Mouse (Mus musculus) forebrain, embryonic 11.5 days (tissue): Measurements from ENCODE around the gene Npcd. TPM values are rescaled to one million over a fixed set of nuclear protein-coding genes. Genes with fewer than 3 reads are reported as not detected.
A peak's percentile ranks its signal among the peaks of the same experiment; 100 is the strongest.

Source experiments
- ATAC-seq: fragments of 200-750 bp; cut with Nextera tagmentation; replicated peaks from 2 replicates; pipeline ENCODE4 v1.8.0; 2017; ENCODE audit warnings: moderate TSS enrichment; ENCODE audit not compliant: low FRiP score
- DNase-seq: peaks from one replicate; pipeline ENCODE4 v3.0.0-alpha.2; 2017; ENCODE audit warnings: low spot score
- H3K27ac ChIP-seq: fragments of 300-500 bp; sonication (generic); 2 replicates; pipeline ENCODE4 v1.5.1; 2014; ENCODE audit warnings: low read depth, low read length
- H3K27me3 ChIP-seq: fragments of 300-500 bp; sonication (generic); 2 replicates; pipeline ENCODE4 v1.6.1; 2014; ENCODE audit warnings: mild to moderate bottlenecking, low read length, mixed read lengths; ENCODE audit not compliant: control insufficient read depth, insufficient read depth
- H3K36me3 ChIP-seq: fragments of 300-500 bp; sonication (generic); 2 replicates; pipeline ENCODE4 v1.6.1; 2014; ENCODE audit warnings: mild to moderate bottlenecking, low read length, moderate library complexity, mixed read lengths; ENCODE audit not compliant: control insufficient read depth, insufficient read depth
- H3K4me1 ChIP-seq: fragments of 300-500 bp; sonication (generic); replicated peaks from 2 replicates; pipeline ENCODE4 v1.6.1; 2014; ENCODE audit warnings: low read length, mixed read lengths; ENCODE audit not compliant: control insufficient read depth, insufficient read depth
- H3K4me2 ChIP-seq: fragments of 300-500 bp; sonication (generic); 2 replicates; pipeline ENCODE4 v1.6.1; 2014; ENCODE audit warnings: low read depth, mild to moderate bottlenecking, low read length, moderate library complexity, mixed read lengths; ENCODE audit not compliant: severe bottlenecking
- H3K4me3 ChIP-seq: fragments of 300-500 bp; sonication (generic); 2 replicates; pipeline ENCODE4 v1.5.1; 2014; ENCODE audit warnings: low read depth, low read length
- H3K9ac ChIP-seq: fragments of 300-500 bp; sonication (generic); 2 replicates; pipeline ENCODE4 v1.6.1; 2014; ENCODE audit warnings: low read length
- H3K9me3 ChIP-seq: fragments of 300-500 bp; sonication (generic); 2 replicates; pipeline ENCODE4 v1.6.1; 2016; ENCODE audit warnings: low read length, mixed read lengths; ENCODE audit not compliant: control insufficient read depth
- WGBS: fragments of 180-500 bp; shearing (Covaris S2); extraction: QIAGEN DNeasy Blood & Tissue Kit; methylation state at CpG from one replicate; pipeline ENCODE4 v1.1.7; 2014; 5-methylcytosine and 5-hydroxymethylcytosine counted together
- polyA plus RNA-seq: library from polyadenylated mRNA; unstranded; fragments of >200 nt; fragmentation: Nextera tagmentation; extraction: Ambion mirVana; gene quantifications from 2 replicates; pipeline ENCODE4 v1.2.1, GENCODE M21; 2014

The Npcd gene
- polyA plus RNA-seq, 1 experiment from 2014 or later: not detected

DNA sequence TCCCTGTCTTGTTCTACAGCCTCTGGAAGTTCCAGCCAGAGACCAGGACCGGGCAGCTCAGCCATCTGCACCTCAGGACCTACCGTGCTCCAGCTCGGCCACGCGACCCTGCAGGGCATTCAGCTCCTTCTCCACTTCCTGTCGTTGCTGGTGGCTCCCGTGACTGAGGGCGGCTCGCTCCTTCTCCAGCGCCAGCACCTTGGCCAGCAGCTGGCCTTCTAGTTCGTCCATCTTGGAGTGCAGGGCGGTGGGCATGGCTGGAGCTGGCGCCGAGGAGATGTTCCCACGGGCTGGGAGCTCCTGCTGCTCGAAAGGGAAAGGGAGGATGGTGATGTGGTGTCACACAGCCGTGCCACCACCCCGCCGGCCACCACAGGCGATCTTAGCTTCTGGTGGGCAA is 39.9 kb downstream of the Npcd start:
- Histone ChIP-seq H3K36me3 (no peaks in the 10 kb centered on the region), H3K4me2 (no peak overlapping the region), H3K9me3 (no peaks in the 10 kb centered on the region), H3K9ac (no peak overlapping the region; the same call in 1 of the 2 replicates), H3K27ac (no peak overlapping the region), H3K4me1 (0 out of 2 replicates have a peak, but pooled peaks cover 2% of the 10 kb centered on the region), H3K4me3 (no peak overlapping the region), H3K27me3 (no peaks in the 10 kb centered on the region)
- 39% methylated on average over 20 of the region's 20 CpGs for WGBS
- DNase-seq (no peak), ATAC-seq (no peak)

DNA sequence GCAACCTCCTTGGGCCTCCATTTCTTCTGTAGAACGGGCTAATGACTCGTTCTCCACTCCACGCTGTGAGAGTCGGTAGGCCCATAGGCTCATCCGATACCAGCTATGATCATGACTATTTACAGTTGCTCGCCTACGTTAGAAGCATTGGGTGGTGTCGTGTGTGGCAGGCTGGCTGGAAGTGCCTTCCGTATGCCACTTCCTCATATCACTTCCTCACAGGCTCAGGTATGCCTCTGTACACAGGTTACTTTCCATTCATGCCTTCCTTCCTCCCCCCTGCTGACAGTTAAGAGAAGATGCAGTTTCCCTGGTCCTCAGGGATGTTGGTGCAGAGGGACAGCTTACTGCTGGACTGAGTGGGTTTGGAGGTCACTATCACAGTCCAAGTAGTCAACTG is 41.0 kb downstream of the Npcd start:
- ATAC-seq: no peak

DNA sequence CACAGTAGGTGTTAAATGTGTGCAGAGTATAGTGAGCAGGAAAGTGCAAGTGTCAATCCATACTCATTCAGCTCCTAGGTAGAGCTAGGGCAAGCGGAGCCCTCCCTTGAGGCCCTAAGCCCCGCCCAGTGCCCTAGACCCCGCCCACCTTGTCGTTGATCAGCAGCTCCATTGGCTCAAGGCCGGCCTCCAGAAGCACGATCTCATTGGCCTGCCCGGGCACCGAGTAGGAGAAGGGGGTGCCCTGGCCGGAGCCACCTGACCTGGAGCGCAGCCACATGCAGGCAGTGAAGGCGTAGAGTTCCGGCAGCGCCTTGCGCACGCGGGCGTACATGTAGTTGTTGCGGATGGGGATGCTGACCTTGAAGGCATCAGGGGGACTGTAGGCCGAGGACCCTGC is 41.6 kb downstream of the Npcd start:
- Histone ChIP-seq H3K4me1 (0 out of 2 replicates have a peak, but pooled peaks cover 2% of the 10 kb centered on the region), H3K4me3 (no peak overlapping the region), H3K9ac (no peak overlapping the region), H3K36me3 (no peaks in the 10 kb centered on the region), H3K9me3 (no peaks in the 10 kb centered on the region), H3K4me2 (peak overlapping the region; percentile 18; the same call in 1 of the 2 replicates), H3K27ac (no peak overlapping the region), H3K27me3 (no peaks in the 10 kb centered on the region)
- WGBS: 12% methylated on average over 19 of the region's 19 CpGs
- no peak for ATAC-seq
- peak; percentile 62 for DNase-seq

More for the DNA sequence above, 41.0 kb downstream of the Npcd start:
- Histone ChIP-seq H3K36me3 (no peaks in the 10 kb centered on the region), H3K9me3 (no peaks in the 10 kb centered on the region), H3K27ac (no peak overlapping the region), H3K4me2 (no peak overlapping the region), H3K4me3 (no peak overlapping the region), H3K4me1 (0 out of 2 replicates have a peak, but pooled peaks cover 2% of the 10 kb centered on the region), H3K27me3 (no peaks in the 10 kb centered on the region), H3K9ac (no peak overlapping the region)
- DNase-seq: no peak
- 93% methylated on average over 9 of the region's 9 CpGs for whole genome bisulfite sequencing

DNA sequence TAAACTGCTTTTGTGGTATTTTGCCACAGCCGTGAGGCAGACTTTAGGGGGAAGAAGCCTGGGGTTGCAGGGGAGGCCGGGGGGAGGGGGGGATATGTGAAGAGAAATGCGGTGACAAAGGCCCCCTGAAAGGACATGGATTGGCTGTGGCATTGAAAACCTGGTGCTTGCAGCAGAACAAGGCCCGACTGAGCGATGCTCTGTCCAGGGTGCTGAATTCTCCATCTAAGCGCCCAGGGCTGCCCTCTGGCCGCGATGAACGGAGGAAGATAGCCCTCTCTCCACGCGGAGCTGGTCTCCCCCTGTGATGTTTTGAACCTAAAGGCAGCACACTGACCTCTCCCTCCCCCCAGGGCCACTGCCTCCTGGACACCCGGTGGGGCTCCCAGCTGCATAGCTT is 42.5 kb downstream of the Npcd start:
- Histone ChIP-seq H3K27me3 (no peaks in the 10 kb centered on the region), H3K9me3 (no peaks in the 10 kb centered on the region), H3K27ac (no peak overlapping the region), H3K4me2 (no peak overlapping the region), H3K4me1 (0 out of 2 replicates have a peak, but pooled peaks cover 2% of the 10 kb centered on the region), H3K4me3 (no peak overlapping the region), H3K36me3 (no peaks in the 10 kb centered on the region), H3K9ac (no peak overlapping the region)
- ATAC-seq (no peak), DNase-seq (peak; percentile 83)
- 3% methylated on average over 12 of the region's 12 CpGs for WGBS

DNA sequence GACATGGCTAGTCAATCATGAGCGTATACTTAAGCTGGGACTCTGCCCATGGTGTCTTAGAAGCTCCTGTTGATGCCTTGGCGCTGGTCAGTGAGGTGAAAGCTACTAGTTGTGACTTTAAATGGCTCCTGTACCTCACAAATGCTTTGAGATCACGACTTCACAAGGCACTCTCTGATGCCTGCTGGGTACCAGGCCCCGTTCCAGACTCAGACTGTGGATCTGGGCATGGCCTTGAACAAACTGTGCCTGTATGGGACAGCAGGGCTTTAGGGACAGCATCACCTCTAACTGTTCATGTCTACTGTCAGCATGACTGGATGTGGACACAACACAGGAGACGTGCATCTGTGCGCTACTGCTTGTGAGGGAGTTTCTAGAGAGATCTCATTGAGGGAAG is 43.1 kb downstream of the Npcd start:
- no peak for ATAC-seq
- Histone ChIP-seq H3K4me3 (no peak overlapping the region), H3K27me3 (no peaks in the 10 kb centered on the region), H3K36me3 (no peaks in the 10 kb centered on the region), H3K4me2 (no peak overlapping the region), H3K9ac (no peak overlapping the region), H3K9me3 (no peaks in the 10 kb centered on the region), H3K4me1 (0 out of 2 replicates have a peak, but pooled peaks cover 2% of the 10 kb centered on the region), H3K27ac (no peak overlapping the region)
- 84% methylated on average over 6 of the region's 6 CpGs for WGBS
- no peak for DNase-seq

DNA sequence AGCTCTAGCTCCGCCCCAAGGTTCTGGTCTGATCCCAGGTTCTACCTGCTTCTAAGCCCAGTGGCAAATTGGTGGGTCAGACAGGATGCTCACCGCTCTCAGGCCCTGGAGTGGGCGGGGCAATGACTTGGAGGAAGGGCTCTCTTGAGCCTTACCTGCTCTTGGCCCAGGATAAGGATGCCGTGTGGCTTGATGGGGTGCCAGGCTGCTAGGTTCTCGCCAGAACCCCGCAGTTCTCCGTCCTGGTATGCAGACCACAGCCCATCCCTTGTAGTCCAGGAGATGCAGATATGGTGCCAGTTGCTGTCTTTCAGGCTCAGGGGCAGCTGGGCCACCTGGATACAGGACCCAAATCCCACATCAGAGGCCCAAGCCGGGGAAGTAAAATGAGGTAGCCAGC is 43.9 kb downstream of the Npcd start:
- no peaks in the 10 kb centered on the region for H3K9me3 ChIP-seq
- no peak overlapping the region for H3K27ac ChIP-seq
- H3K4me2 ChIP-seq: no peak overlapping the region
- WGBS: 59% methylated on average over 8 of the region's 8 CpGs
- ATAC-seq: no peak
- H3K9ac ChIP-seq: no peak overlapping the region
- 0 out of 2 replicates have a peak, but pooled peaks cover 2% of the 10 kb centered on the region for H3K4me1 ChIP-seq
- no peaks in the 10 kb centered on the region for H3K27me3 ChIP-seq
- DNase-seq: no peak
- no peaks in the 10 kb centered on the region for H3K36me3 ChIP-seq
- H3K4me3 ChIP-seq: no peak overlapping the region

DNA sequence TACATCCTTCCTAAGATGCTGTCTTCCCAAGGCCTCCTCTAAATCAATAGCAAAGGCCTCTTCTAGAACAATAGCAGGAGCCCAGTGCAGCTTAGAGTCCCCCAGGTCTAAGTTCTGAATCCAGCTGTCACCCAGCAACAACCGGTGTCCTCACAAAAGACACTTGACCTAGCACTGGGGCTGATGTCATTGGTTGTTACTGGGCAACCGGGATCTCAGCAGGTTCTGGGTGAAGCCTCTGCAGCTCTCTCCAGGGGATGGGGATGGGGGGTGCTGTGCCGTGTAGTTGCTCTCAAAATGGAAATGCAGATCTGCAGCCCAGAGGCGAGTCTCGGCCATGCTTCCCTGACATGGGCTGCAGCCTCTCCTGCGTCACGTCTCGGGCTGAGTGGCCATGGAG is 46.2 kb downstream of the Npcd start:
- no peaks in the 10 kb centered on the region for H3K27me3 ChIP-seq
- H3K9ac ChIP-seq: no peak overlapping the region
- WGBS: 41% methylated on average over 8 of the region's 8 CpGs
- H3K4me1 ChIP-seq: no peaks in the 10 kb centered on the region
- no peaks in the 10 kb centered on the region for H3K9me3 ChIP-seq
- ATAC-seq: no peak
- DNase-seq: no peak
- H3K36me3 ChIP-seq: no peaks in the 10 kb centered on the region
- H3K4me2 ChIP-seq: no peak overlapping the region
- no peak overlapping the region for H3K27ac ChIP-seq
- no peak overlapping the region for H3K4me3 ChIP-seq

DNA sequence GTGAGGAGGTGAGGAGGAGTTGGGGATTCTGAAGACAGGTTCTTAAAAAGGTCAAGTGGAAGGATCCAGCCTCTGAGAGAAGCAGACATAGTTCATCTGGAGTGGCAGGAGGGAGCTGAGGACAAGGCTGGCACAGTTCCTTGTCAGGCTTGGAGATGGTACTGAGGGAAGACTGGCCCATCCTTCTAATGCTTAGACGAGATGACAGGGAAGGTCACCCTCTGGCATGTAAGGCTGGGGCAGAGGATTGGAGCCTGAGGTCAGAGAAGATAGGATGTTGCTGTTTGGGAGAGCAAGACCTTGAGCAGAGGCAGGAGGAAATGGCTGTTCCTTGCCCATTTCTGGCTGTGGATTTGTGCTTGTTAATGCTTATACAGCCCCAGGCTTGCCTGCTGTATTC is 49.0 kb downstream of the Npcd start:
- no peak overlapping the region for H3K9ac ChIP-seq
- no peaks in the 10 kb centered on the region for H3K27me3 ChIP-seq
- 80% methylated on average over 1 of the region's 1 CpGs for WGBS
- no peaks in the 10 kb centered on the region for H3K4me1 ChIP-seq
- DNase-seq (no peak), ATAC-seq (no peak)
- no peak overlapping the region for H3K27ac ChIP-seq
- no peak overlapping the region for H3K4me3 ChIP-seq
- no peak overlapping the region for H3K4me2 ChIP-seq
- no peaks in the 10 kb centered on the region for H3K9me3 ChIP-seq
- no peaks in the 10 kb centered on the region for H3K36me3 ChIP-seq

DNA sequence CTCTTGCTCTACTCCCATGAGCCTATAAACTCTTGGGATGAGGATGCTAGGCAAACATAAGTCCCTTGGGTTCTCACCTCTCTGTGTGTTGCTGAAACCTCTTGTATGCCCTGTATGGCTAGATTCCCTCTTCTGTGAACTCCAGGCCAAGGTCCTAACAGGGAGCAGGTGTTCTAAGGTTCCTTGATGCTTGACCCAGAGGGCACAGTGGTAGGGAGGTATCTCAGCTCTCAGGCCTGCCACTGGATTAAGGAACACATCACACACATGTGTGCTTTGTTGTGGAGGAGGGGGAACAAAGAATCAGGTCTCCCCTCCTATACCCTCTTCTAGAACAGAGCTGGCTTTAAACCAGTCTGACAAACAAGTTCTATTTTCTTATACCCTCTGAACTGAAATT is 56.3 kb downstream of the Npcd start, which contains the start of gene Dnal4:
TSS of gene Dnal4 (minus strand) at position 101 of the 400 bp plus-strand sequence.
- Histone ChIP-seq H3K4me3 (no peak within 1 kb of the TSS), H3K4me2 (no peak within 1 kb of the TSS), H3K9ac (no peak within 1 kb of the TSS), H3K9me3 (no peaks in the 10 kb centered on the region), H3K27ac (no peak within 1 kb of the TSS), H3K4me1 (peaks cover 5% of the 10 kb centered on the region; the same call in 1 of the 2 replicates), H3K36me3 (no peaks in the 10 kb centered on the region), H3K27me3 (no peaks in the 10 kb centered on the region)
- ATAC-seq (no peak), DNase-seq (no peak)
